Mouse (Mus musculus): ENCODE data around the gene Ifngr2. TPM values are rescaled to one million over a fixed set of nuclear protein-coding genes. Genes with fewer than 3 reads are reported as not detected.
"Not testable (repeated sequence)": the region's sequence is repeated elsewhere in the genome, so short reads cannot be mapped to it uniquely, and the experiment has no call there.

Ifngr2 gene
- 100 to 1,000 TPM; 153 to 157 TPM for total RNA-seq (2021)

- DNase-seq (ENCODE audit: low spot score): peak; percentile 40
- intact Hi-C loops (cut with DNase I): loop anchor here (5.0 kb wide), 1 partner anchor 100 kb away; the partner anchor contains the start of genes Gart and Son
Observed at GRCm38 (mm10) chr16:91546836-91547741, at the start of gene Ifngr2. Ifngr2 (plus strand) TSS chr16:91547072.

GRCm38 (mm10) chr16:91498041-91498440 lies 48.8 kb upstream of the Ifngr2 start:
- intact Hi-C loops (cut with DNase I): no loop called here
- no peak for DNase-seq (ENCODE audit: low spot score)

- intact Hi-C loops (cut with DNase I): no loop called here
- no peak for DNase-seq (ENCODE audit: low spot score)
Observed at GRCm38 (mm10) chr16:91504701-91505100, 42.2 kb upstream of the Ifngr2 start.

- no peak for DNase-seq (ENCODE audit: low spot score)
- intact Hi-C loops (cut with DNase I): no loop called here
Observed at GRCm38 (mm10) chr16:91505116-91505601, 41.7 kb upstream of the Ifngr2 start.

- no peak for DNase-seq (ENCODE audit: low spot score)
- intact Hi-C loops (cut with DNase I): no loop called here
Observed at GRCm38 (mm10) chr16:91506396-91506795, 40.5 kb upstream of the Ifngr2 start.

- peak; percentile 51 for DNase-seq (ENCODE audit: low spot score)
- intact Hi-C loops (cut with DNase I): loop anchor here (1.0 to 5.0 kb wide), 3 partner anchors 49 to 155 kb away; no protein-coding TSS in a partner anchor
Observed at GRCm38 (mm10) chr16:91512161-91512787, 34.6 kb upstream of the Ifngr2 start.

GRCm38 (mm10) chr16:91513099-91513498 lies 33.8 kb upstream of the Ifngr2 start:
- DNase-seq (ENCODE audit: low spot score): no peak
- intact Hi-C loops (cut with DNase I): loop anchor here (5.0 kb wide), 2 partner anchors 69 to 156 kb away; no protein-coding TSS in a partner anchor

- intact Hi-C loops (cut with DNase I): no loop called here
- DNase-seq (ENCODE audit: low spot score): no peak
Observed at GRCm38 (mm10) chr16:91517020-91517419, 29.9 kb upstream of the Ifngr2 start.

GRCm38 (mm10) chr16:91522040-91522439 lies 24.8 kb upstream of the Ifngr2 start:
- no peak for DNase-seq (ENCODE audit: low spot score)
- intact Hi-C loops (cut with DNase I): no loop called here

GRCm38 (mm10) chr16:91522479-91523309 lies 24.2 kb upstream of the Ifngr2 start:
- intact Hi-C loops (cut with DNase I): no loop called here
- no peak for DNase-seq (ENCODE audit: low spot score)

GRCm38 (mm10) chr16:91524206-91524605 lies 22.7 kb upstream of the Ifngr2 start:
- intact Hi-C loops (cut with DNase I): no loop called here

GRCm38 (mm10) chr16:91526274-91526673 lies 20.6 kb upstream of the Ifngr2 start:
- DNase-seq (ENCODE audit: low spot score): no peak
- intact Hi-C loops (cut with DNase I): loop anchor here (5.0 kb wide), 1 partner anchor 36 kb away; no protein-coding TSS in a partner anchor

More at GRCm38 (mm10) chr16:91524206-91524605, 22.7 kb upstream of the Ifngr2 start:
- no peak for DNase-seq (ENCODE audit: low spot score)

- intact Hi-C loops (cut with DNase I): loop anchor here (5.0 kb wide), 1 partner anchor 35 kb away; no protein-coding TSS in a partner anchor
Observed at GRCm38 (mm10) chr16:91527051-91527450, 19.8 kb upstream of the Ifngr2 start.

GRCm38 (mm10) chr16:91527500-91527899 lies 19.4 kb upstream of the Ifngr2 start:
- intact Hi-C loops (cut with DNase I): loop anchor here (5.0 kb wide), 1 partner anchor 35 kb away; no protein-coding TSS in a partner anchor
- DNase-seq (ENCODE audit: low spot score): no peak

More at GRCm38 (mm10) chr16:91527051-91527450, 19.8 kb upstream of the Ifngr2 start:
- no peak for DNase-seq (ENCODE audit: low spot score)

- intact Hi-C loops (cut with DNase I): loop anchor here (5.0 kb wide), 1 partner anchor 34 kb away; no protein-coding TSS in a partner anchor
- no peak for DNase-seq (ENCODE audit: low spot score)
Observed at GRCm38 (mm10) chr16:91528578-91528977, 18.3 kb upstream of the Ifngr2 start.

GRCm38 (mm10) chr16:91530830-91531229 lies 16.0 kb upstream of the Ifngr2 start:
- intact Hi-C loops (cut with DNase I); DNase-seq (ENCODE audit: low spot score): not testable (repeated sequence)

- DNase-seq (ENCODE audit: low spot score): no peak
- intact Hi-C loops (cut with DNase I): no loop called here
Observed at GRCm38 (mm10) chr16:91531856-91532255, 15.0 kb upstream of the Ifngr2 start.

- intact Hi-C loops (cut with DNase I): no loop called here
- DNase-seq (ENCODE audit: low spot score): no peak
Observed at GRCm38 (mm10) chr16:91532429-91532828, 14.4 kb upstream of the Ifngr2 start.

Measured in heart, postnatal 25 days (tissue).